Mouse (Mus musculus): ENCODE data around the gene Mrpl20.

The Mrpl20 gene

DNA sequence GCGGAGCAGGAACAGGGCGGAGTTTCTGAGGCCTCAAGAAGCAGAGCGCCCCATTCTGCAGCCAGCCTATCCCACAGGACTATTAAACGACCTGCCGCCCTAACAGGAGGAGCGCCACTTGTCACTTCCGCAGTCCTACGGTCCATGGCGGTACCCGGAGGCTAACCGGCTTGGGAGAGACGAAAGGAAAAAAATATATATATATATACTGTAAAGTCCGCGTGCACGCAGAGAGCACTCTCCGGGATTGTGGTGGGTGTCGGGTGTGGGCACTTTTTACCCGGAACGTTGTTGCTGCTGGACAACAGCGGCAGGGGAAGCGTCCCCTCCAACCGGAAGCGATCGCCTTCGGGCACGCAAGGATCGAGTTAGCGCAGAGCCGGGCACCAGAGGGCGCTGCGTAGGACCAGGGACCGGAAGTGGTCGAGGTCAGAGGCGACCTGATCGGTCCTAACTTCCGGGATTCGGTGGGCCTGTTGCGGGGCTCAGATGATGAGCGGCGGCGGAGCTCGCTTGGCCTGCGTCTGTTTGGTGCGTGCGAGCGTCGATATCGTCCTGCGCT is 28.6 kb downstream of the Mrpl20 start, which contains the start of gene Aurkaip1:
Gene Aurkaip1, plus strand, starts transcription at position 68 of the 562 bp plus-strand sequence.
- DNase-seq (ENCODE audit: low read depth, low spot score): peak; percentile 97

DNA sequence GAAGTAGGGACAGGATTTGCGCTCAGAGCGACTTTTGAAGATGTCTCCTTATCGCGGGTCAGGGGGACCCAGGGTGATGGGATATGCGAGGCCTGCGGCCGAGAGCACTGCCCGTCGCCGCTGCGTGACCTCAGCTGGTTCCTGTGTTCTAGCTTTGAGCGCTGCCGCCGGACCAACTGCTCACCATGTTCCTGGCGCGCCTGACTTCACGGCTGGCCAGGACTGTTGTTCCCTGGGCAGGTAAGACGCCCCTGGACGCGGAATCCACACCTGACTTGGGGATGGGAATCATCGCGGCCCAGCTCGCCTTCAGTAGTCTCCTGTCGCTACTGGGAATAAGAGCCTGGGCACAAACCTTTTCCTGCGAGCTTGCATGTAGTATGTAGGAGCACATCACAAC is 29.2 kb downstream of the Mrpl20 start:
- DNase-seq (ENCODE audit: low read depth, low spot score): no peak

DNA sequence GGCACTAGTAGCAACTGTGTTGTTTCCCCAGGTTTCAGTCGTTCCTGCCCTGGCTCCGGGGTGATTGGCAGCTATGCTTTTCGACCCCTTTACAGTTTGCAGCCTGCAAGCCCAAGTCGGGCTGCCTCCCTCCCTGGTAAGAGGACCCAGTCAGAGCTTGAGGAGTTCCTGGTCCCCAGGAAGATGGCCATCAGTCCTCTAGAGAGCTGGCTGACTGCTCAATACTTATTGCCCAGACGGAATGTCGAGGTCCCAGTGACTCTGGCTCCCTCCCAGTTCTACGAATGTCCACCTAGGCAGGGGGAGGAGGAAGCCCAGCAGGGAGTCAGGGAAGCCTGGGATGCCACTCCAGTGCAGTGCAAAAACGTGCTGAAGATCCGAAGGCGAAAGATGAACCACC is 29.6 kb downstream of the Mrpl20 start:
- DNase-seq (ENCODE audit: low read depth, low spot score): no peak

DNA sequence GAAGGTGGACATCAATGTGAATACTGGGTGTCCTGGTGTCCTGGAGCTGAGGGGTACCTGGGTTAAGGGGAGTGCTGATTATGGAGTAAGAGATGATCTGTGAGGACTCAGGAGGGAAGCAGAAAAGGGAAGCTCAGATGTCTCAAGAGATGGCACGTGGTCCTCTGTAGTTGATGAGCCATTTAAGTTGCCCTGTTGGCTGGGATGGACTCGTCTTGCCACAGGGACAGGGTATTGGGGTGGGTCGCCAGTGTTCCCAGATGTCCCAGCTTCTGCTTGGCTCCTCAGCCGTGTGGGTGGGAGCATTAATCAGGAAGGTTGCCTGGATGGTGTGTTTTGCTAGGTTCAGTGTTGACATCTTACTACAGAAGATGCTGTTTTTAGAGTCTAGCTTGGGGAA is 30.6 kb downstream of the Mrpl20 start:
- no peak for DNase-seq (ENCODE audit: low read depth, low spot score)

DNA sequence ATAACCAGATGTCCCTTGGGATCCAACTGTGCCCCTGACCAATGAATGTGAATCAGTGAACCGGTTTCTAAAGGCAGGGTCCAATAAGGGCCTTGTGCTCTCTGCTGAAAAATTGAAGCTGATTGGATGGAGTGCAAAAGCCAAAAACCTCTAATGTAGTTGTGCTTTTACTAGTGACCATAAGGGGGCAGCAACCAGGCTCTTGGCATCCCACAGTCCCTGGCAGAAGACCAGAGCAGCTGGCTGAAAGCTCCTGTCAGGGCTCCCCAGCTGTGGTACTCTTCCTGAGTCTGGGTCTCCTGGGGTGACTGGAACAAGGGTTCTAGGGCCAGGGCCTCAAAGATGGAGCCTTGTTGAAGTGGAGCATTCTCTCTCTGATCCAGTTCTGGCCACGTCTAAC is 31.2 kb downstream of the Mrpl20 start:
- DNase-seq (ENCODE audit: low read depth, low spot score): peak; percentile 61

DNA sequence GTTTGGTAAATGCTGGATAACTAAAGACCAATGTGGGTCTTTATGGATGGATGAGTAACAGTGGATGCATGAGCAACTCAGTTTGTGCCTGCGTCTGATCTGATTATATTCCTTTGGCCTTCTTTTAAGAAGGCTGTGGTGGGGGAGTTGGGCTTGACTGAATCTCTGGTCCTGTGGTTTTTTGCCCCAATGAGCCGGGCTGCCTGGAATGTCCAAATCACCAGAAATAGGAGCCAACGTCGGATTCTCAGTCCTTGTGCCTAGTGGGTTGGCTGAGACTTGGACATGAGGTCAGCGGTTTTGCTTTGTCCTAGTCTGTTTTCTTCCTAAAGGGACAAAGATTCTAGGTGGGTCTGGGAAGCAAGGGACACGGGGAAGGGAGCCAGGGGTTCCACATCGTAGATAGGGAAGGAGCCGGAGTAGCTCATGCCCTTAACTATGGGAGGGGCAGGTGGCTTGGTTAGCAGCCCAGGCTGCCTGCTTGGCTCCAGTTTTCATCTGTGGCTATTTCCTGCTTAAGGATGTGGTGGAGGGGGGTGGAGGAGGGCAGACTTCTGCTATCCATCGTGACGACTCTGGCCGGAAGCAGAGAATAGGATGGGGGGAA is 34.8 kb downstream of the Mrpl20 start:
- DNase-seq (ENCODE audit: low read depth, low spot score): no peak

DNA sequence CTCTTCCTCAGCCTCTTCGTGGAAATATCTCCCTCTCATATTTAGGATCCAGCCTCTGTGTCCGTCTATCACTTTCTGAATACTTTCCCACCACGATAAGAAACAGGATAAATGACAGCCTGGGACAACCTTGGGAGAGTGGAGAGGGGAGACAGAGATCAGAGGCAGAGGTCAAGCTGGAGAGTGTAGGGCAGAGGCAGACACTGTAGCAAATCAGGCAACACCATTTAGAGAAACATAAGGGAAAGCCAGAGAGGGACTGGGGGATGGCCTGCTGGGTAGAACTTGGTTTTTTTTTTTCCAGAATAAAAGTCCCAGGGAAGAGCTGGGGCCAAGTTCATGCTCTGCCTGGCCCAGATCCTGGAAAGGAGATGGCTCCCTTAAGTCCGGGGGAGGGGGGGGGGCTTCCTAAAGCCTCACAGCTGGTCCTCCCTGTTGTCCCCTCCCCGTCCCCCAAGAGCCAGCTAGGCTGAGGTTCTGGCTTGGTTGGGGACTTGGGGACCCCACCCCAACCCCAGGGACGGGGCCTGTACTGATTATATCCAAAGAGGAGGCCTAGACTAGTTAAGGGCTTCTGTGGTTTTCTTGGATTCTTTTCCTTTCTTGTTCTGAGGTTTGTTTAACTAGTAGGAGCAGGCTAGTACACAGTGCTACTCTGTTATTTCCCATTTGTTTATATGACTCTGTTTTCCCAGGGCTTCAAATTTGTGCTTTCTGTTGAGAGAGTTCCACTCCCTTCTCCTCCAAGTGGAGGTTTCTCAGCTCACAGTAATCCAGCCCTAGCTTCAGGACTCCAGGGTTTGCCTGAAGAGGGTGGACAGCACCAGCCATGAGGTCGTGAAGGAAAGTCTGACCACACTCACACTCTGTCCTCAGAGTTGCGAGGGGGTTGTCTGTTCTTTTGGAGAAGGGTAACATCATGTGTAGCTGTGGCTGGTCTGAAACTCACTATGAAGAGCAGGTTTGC is 35.8 kb downstream of the Mrpl20 start:
- no peak for DNase-seq (ENCODE audit: low read depth, low spot score)

DNA sequence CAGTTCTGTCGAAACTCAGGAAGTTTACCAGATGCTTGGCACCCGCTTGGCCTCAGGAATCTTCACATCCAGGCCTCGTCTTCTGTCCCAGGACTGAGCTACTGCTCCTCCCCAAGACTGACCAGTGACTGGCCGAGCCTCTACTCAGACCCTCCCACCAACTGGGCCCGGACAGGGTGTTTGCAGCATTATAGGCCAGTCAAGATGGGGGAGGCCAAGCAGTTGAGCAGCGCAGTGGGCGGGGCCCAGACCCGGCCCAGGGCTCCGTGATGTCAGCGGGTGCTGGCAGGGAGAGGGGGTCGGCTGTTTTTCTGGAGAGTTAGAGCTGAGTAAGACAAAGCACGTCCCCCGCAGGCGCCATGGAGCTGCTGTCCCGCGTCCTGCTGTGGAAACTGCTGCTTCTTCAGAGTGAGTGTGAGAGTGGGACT is 36.8 kb downstream of the Mrpl20 start, which contains the start of gene Mxra8:
Gene Mxra8, plus strand, starts transcription at position 198 of the 428 bp plus-strand sequence.
- DNase-seq (ENCODE audit: low read depth, low spot score): no peak

DNA sequence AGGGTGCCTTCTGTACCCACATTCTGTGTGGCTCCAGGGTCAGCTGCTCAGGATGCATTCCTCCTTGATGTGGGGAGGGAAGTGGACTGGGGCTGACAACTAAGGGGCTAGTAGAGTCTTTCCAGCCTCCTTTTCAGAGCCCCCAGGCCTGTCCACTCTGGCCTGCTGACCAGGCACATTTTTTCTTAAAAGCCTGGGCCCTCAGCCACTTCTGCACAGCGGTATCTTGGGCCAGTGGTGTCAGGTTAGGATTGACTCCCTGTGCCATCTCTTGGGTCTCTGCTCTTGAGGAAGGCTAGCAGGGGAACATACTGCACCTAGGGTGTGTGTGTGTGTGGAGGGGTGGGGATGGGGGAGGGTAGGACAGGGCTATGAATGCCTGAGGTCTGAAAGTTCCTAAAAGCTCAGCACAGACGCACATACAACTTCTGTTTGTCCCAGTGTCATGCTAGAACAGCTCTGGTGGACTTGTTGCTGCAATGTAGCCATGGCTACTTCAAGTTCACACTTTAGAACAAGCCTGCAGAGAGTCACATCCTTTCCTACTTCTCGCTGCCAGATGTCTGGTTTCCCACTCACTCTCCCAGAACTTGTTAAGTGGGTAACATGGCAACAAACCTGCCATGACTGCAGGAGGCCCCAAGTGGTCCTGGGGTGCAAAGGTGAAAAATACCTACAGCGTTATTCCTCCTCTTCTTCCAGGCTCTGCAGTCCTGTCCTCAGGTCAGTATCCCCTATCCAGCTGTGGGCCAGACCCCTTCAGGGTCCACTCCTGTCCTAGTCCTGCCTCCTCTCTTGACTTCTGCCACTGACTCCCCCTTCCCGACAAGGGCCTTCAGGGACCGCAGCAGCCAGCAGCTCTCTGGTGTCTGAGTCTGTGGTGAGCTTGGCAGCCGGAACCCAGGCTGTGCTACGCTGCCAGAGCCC is 37.7 kb downstream of the Mrpl20 start:
- no peak for DNase-seq (ENCODE audit: low read depth, low spot score)

DNA sequence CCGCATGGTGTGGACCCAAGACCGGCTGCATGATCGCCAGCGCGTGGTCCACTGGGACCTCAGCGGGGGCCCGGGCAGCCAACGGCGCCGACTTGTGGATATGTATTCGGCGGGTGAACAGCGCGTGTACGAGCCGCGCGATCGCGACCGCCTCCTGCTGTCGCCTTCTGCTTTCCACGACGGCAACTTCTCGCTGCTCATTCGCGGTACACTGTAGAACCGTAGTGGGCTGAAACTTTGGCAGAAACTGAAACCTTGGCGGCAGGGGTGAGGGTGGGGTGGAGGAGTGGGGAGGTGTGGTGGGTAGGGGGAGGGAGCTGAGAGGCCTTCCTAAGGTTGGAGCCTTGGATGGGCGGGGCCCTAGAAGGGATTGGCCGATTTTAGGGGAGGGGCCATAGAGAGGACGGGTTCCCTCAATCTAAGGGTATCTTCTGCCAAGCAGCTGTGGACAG is 38.4 kb downstream of the Mrpl20 start:
- DNase-seq (ENCODE audit: low read depth, low spot score): no peak

DNA sequence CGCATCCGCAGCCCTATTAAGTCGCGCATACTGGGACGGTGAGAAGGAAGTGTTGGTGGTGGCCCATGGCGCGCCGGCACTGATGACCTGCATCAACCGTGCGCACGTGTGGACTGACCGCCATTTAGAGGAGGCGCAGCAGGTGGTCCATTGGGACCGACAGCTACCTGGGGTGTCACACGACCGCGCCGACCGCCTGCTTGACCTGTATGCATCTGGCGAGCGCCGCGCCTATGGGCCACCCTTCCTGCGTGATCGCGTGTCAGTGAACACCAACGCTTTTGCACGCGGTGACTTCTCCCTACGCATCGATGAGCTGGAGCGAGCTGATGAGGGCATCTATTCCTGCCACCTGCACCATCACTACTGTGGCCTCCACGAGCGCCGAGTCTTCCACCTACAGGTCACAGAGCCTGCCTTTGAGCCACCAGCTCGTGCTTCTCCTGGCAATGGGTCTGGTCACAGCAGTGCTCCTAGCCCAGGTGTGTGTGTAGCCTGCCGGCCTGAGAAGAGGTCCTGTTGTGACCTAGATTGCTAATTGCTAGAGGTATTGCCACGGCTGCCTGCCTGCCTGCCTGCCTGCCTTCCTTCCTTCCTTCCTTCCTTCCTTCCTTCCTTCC is 39.1 kb downstream of the Mrpl20 start:
- DNase-seq (ENCODE audit: low read depth, low spot score): no peak

DNA sequence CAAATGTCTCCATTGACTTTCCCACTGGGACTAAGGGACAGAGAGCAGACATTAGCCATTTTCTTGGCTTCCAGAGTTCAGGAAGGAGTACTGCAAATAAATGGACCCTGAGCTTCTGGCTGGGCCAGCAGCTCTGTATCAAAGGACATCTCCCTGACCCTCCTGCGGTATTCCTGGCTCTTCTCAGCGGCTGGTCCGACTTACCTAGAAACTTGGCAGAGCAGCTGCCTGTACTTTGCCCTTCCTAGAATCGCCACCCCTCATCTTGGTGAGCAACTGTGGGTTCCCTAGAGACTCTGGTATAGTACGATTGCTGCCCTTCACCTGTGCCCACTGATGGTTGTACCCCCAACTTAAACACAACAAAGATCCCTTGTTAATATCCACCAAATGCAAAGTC is 40.6 kb downstream of the Mrpl20 start:
- DNase-seq (ENCODE audit: low read depth, low spot score): no peak

DNA sequence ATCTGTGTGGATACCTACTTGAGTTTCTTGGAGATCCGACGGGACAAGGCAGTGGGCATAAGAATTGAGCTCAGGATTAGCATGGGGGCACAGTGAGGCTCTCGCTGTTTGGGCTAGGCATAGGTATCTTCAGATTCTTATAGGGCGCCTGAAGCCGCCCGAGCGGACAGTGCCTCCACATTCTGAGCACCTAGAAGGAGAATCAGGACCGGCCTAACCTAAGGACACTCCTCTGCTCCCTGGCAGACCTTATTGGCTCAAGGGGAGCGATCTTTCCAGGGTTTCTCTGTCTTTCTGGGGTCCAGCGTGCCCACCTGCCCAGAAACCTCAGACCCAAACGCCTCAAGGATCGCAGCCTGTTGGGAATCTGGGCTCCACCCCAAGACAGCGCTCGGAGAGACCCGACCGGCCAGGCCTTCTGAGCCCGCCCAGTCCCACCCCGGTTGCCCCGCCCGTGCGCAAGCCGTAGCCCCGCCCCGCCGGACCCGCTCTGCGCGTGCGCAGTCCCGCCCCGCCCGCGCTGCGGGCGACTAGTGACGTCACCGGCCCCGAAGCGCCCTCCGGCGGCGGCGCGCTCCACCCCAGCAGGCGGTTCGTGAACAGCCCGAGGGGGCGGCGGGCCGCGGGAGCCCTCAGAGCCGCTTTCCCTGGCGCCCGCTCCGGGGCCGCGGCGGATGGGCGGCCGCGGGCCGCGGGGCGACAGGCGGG is 44.3 kb downstream of the Mrpl20 start, which contains the start of gene Dvl1:
Gene Dvl1, plus strand, starts transcription at position 532 of the 708 bp plus-strand sequence.
- peak; percentile 77 for DNase-seq (ENCODE audit: low read depth, low spot score)

DNA sequence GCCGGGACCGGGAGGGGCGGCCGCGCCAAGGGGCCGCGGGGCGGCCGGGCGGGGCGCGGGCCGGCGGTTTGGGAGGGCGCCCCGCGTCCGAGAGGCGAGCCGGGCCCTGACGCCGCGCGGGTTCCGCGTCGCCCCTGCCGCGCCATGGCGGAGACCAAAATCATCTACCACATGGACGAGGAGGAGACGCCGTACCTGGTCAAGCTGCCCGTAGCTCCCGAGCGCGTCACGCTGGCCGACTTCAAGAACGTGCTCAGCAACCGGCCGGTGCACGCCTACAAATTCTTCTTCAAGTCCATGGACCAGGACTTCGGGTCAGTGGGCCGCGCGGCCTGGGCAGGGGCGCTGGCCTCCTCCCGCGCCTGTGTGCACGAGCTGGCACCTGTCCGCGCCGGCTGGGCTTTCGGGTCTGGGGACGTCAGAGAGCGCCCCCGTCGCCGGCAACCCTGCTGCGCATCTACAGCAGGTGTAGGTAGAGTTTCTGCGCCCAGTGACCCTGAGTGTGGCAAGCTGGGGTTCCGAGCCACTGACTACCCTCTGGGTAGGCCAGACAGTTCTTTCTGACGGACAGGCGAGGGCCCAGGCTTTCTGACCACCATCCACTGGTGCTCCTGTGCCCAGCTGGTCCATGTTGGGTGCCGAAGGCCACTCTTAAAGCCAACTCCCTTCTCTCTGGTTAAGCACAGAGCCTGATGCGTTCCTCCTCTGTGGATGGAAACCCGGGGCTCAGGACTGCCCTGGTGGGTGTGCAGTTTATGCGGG is 45.1 kb downstream of the Mrpl20 start:
- DNase-seq (ENCODE audit: low read depth, low spot score): no peak

DNA sequence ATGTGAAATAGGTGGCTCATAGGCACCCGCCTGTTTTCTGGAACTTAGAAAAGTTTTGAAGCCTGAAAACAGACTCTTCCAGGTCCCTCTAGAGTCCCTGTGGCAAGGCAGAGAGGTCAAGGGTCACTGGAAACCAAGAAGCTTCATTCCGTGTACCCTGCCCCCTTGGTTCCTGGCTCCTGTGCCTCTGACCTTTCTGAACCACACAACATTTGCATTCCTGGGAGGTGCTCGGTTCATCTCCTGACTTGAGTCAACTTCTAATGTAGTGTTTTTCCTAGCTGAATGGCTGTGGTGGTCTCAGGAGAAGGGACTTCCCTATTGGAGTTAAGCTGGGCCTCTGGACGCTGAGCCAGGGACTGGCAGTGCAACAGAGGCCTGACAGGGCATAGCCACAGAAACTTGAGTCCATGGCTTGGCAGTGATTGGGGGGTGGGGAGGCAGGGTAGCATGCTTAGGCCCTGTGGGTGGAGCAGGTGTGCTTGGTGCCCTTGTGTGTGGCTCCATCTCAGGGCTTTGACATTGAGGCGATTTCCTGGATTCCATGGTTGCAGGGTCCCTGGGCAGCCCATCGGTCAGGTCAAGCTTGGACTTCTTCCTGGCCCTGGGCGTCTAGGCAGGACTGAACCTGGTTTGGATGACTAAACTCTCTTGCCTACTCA is 45.9 kb downstream of the Mrpl20 start:
- no peak for DNase-seq (ENCODE audit: low read depth, low spot score)

DNA sequence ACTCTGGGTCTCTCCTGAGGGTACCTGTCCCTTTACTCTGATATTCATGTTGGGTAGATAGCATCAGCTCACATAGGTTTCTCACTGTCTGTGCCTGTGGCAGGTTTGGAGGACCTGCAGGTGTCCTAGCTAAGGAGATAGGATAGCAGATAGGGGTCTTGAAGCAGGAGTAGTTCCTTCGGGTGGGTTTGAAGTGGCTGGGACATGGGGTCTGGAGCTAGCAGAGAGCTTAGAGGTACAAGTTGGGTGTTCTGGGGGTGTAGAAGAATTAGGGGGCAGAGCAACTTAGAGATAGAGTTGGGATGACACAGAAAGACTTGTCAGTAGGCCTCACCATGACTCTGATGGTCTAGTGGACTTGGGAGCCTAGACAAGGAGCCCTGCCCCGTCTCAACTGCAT is 46.7 kb downstream of the Mrpl20 start:
- no peak for DNase-seq (ENCODE audit: low read depth, low spot score)

DNA sequence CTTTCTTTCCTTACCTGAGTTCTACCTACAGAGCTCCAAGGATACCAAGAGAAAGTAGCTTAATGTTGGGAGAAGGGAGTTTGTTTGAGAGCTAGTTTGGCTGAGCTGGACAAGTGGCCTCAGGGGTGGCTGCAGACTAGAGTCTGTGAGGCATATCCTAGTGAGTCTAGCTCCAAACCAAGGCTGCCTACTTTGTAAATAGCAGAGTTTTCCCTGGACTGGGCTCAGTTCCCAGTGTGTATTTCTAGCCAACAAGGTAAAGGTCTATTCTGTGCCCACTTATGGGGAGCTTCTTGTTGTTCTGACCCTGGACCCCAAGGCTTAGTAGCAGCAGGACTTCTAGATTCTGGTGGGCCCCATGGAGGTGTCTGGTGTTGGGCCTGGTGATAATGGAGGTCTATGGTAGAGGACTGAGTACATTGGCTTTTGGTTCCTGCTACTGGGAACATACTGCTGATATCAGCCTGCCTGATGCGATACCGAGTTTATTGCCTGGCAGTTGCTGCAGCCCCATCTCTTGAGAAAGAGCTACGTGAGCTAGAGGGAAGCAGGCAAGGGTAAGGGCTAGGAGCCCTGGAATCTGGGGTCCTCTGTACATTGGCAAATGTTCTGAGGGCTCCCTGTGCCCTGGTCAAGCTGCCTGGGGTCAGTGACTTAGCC is 47.2 kb downstream of the Mrpl20 start:
- no peak for DNase-seq (ENCODE audit: low read depth, low spot score)

DNA sequence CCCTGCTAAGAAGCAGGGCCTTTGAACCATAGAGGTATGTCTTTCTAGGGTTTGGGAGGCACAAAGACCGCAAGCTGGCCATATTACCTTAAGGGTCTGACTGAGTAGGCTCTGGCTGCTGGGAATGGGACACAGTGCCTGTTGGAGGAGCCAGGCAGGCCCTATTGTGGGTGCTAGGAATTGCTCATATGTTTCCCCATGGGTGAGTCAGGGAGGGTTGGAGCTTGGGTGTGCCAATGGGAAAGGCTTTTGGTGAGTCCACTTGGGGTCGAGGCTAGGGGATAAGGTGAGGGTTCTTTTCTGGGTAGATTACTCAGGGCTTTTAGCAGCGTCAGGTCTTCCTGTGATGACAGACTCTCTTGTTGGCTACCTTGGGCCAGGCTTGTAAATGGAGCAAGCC is 48.7 kb downstream of the Mrpl20 start:
- no peak for DNase-seq (ENCODE audit: low read depth, low spot score)

All from telencephalon, adult 2 months (tissue).